Mouse (Mus musculus) limb, embryonic 13.5 days (tissue): ENCODE measurements around the gene Tulp2. TPM values are rescaled to one million over a fixed set of nuclear protein-coding genes. Genes with fewer than 3 reads are reported as not detected.
A peak's percentile ranks its signal among the peaks of the same experiment; 100 is the strongest.
"Not testable (repeated sequence)": the region's sequence is repeated elsewhere in the genome, so short reads cannot be mapped to it uniquely, and the experiment has no call there.

Experiments
- ATAC-seq: fragments of 200-750 bp; cut with Nextera tagmentation; 2 replicates; pipeline ENCODE4 v1.8.0; 2017; ENCODE audit warnings: low read depth, moderate number of reproducible peaks, moderate TSS enrichment; ENCODE audit not compliant: low FRiP score
- H3K27ac ChIP-seq: fragments of 300-500 bp; sonication (generic); 2 replicates; pipeline ENCODE4 v1.5.1; 2015; ENCODE audit warnings: inconsistent platforms, mild to moderate bottlenecking, moderate library complexity
- H3K27me3 ChIP-seq: fragments of 300-500 bp; sonication (generic); 2 replicates; pipeline ENCODE4 v1.6.1; 2015; ENCODE audit warnings: mild to moderate bottlenecking, inconsistent platforms
- H3K36me3 ChIP-seq: fragments of 300-500 bp; sonication (generic); 2 replicates; pipeline ENCODE4 v1.6.1; 2015; ENCODE audit warnings: inconsistent platforms, mild to moderate bottlenecking, moderate library complexity
- H3K4me1 ChIP-seq: fragments of 300-500 bp; sonication (generic); 2 replicates; pipeline ENCODE4 v1.6.1; 2015; ENCODE audit warnings: inconsistent platforms
- H3K4me2 ChIP-seq: fragments of 300-500 bp; sonication (generic); replicated peaks from 2 replicates; pipeline ENCODE4 v1.6.1; 2015; ENCODE audit warnings: inconsistent platforms, mild to moderate bottlenecking, moderate library complexity
- H3K4me3 ChIP-seq: fragments of 300-500 bp; sonication (generic); 2 replicates; pipeline ENCODE4 v1.5.1; 2015; ENCODE audit warnings: moderate library complexity, mild to moderate bottlenecking, inconsistent platforms
- H3K9ac ChIP-seq: fragments of 300-500 bp; sonication (generic); 2 replicates; pipeline ENCODE4 v1.6.1; 2015; ENCODE audit warnings: mild to moderate bottlenecking, inconsistent platforms
- H3K9me3 ChIP-seq: fragments of 300-500 bp; sonication (generic); 2 replicates; pipeline ENCODE4 v1.6.1; 2016; ENCODE audit warnings: inconsistent platforms
- WGBS: fragments of 180-500 bp; shearing (Covaris S2); methylation state at CpG from one replicate; pipeline ENCODE4 v1.1.7; 2015; 5-methylcytosine and 5-hydroxymethylcytosine counted together
- polyA plus RNA-seq: library from polyadenylated mRNA; unstranded; fragments of >200 nt; fragmentation: Nextera tagmentation; extraction: Ambion mirVana; gene quantifications from 2 replicates; pipeline ENCODE4 v1.2.1, GENCODE M21; 2015

Gene Tulp2
- polyA plus RNA-seq, 1 experiment from 2014 or later, result 1.0 TPM

GRCm38 (mm10) chr7:45492225-45492844 lies 10.7 kb downstream of the Tulp2 start:
- H3K27me3 ChIP-seq, result no peaks in the 10 kb centered on the region
- no peaks in the 10 kb centered on the region for H3K9me3 ChIP-seq
- no peak overlapping the region for H3K4me3 ChIP-seq
- H3K4me2 ChIP-seq, result no peak overlapping the region
- peaks cover 55% of the 10 kb centered on the region for H3K36me3 ChIP-seq
- no peak overlapping the region for H3K9ac ChIP-seq
- ATAC-seq, result no peak
- H3K27ac ChIP-seq, result no peak overlapping the region
- 94% methylated on average over 8 of the region's 8 CpGs for WGBS
- H3K4me1 ChIP-seq, result peaks cover 28% of the 10 kb centered on the region

DNA sequence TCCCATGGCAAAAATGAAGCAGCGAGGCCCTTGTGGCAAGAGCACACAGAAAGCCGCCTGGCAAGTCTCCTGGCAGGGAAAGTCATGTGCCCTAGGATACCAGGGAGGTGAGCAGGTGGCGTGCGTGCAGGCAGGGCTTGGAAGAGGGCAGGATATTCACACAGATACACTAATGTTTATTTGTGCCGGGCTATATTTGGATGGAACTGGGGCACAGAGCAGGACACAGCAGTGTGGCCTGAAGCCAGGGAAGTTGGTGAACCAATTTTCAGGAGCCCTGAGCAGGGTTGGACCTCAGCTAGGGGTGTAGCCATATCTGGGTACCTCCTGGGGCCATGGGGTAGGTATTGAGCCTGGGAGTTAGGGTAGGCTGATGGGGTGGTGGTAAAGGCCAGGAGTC lies 11.3 kb downstream of the Tulp2 start:
- Histone ChIP-seq H3K36me3 (peaks cover 61% of the 10 kb centered on the region), H3K27me3 (no peaks in the 10 kb centered on the region), H3K9ac (no peak overlapping the region), H3K4me3 (no peak overlapping the region), H3K27ac (no peak overlapping the region), H3K9me3 (no peaks in the 10 kb centered on the region), H3K4me1 (peaks cover 23% of the 10 kb centered on the region), H3K4me2 (no peak overlapping the region)
- ATAC-seq, result no peak
- WGBS, result 94% methylated on average over 5 of the region's 5 CpGs

- no peak for ATAC-seq
- Histone ChIP-seq H3K27ac (no peak overlapping the region), H3K4me3 (no peak overlapping the region), H3K36me3 (peaks cover 77% of the 10 kb centered on the region), H3K27me3 (no peaks in the 10 kb centered on the region), H3K9me3 (no peaks in the 10 kb centered on the region), H3K4me2 (no peak overlapping the region), H3K4me1 (peaks cover 12% of the 10 kb centered on the region), H3K9ac (no peak overlapping the region)
- 84% methylated on average over 9 of the region's 9 CpGs for WGBS
Measured at GRCm38 (mm10) chr7:45494548-45494947, 12.9 kb downstream of the Tulp2 start.

- no peak overlapping the region for H3K27ac ChIP-seq
- H3K9ac ChIP-seq, result no peak overlapping the region
- no peak overlapping the region for H3K4me2 ChIP-seq
- H3K36me3 ChIP-seq, result peaks cover 97% of the 10 kb centered on the region
- no peak for ATAC-seq
- H3K27me3 ChIP-seq, result no peaks in the 10 kb centered on the region
- WGBS, result 91% methylated on average over 6 of the region's 6 CpGs
- H3K4me1 ChIP-seq, result no peaks in the 10 kb centered on the region
- no peak overlapping the region for H3K4me3 ChIP-seq
- H3K9me3 ChIP-seq, result no peaks in the 10 kb centered on the region
Measured at GRCm38 (mm10) chr7:45498427-45498826, 16.8 kb downstream of the Tulp2 start.

DNA sequence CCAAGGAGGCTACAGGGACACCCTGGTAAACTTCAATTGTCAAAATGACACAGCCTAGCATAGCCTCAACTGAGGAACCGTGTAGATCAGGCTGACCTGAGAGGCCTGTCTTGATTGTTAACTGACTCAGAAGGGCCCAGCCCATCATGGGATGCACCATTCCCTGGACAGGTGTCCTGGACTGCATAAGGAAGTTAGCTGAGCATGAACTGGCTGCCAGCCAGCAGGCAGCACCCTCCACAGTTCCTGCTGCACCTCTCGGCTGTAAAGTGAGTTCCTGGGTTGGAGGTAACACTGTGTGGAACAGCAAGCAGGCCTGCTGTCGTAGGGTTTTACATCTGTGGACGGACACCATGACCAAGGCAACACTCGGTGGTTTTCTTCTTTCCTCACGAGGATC lies 25.9 kb downstream of the Tulp2 start:
- Histone ChIP-seq H3K27me3 (no peaks in the 10 kb centered on the region), H3K27ac (no peak overlapping the region), H3K4me1 (peaks cover 22% of the 10 kb centered on the region), H3K36me3 (peaks cover 54% of the 10 kb centered on the region), H3K9me3 (no peaks in the 10 kb centered on the region), H3K9ac (no peak overlapping the region), H3K4me2 (no peak overlapping the region), H3K4me3 (no peak overlapping the region)
- 89% methylated on average over 6 of the region's 6 CpGs for WGBS
- no peak for ATAC-seq

DNA sequence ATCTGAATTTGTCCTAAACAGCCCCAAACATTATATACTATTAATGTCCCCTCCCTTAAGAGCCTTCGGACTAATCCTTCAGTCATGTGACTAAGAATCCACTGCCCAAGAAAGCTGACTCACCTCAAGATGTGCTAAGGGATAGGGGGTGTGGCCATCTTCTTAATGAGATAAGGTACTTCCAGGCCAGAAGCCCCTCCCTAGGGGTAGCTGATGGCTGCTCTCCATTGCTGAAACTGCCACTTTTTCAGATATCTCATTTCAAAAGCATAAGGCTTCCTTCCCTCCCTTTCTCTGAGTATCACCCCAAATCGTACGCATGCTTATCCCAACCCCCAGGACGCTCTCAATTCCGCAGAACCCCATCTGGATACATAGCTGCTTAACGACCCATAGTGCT lies 26.9 kb downstream of the Tulp2 start:
- Histone ChIP-seq H3K36me3 (peaks cover 44% of the 10 kb centered on the region), H3K4me3 (peak overlapping the region; percentile 65), H3K9ac (peak overlapping the region; percentile 87), H3K27ac (no peak overlapping the region), H3K4me2 (peak overlapping the region; percentile 96), H3K9me3 (no peaks in the 10 kb centered on the region), H3K27me3 (no peaks in the 10 kb centered on the region), H3K4me1 (peaks cover 22% of the 10 kb centered on the region)
- no peak for ATAC-seq
- 77% methylated on average over 6 of the region's 6 CpGs for WGBS

DNA sequence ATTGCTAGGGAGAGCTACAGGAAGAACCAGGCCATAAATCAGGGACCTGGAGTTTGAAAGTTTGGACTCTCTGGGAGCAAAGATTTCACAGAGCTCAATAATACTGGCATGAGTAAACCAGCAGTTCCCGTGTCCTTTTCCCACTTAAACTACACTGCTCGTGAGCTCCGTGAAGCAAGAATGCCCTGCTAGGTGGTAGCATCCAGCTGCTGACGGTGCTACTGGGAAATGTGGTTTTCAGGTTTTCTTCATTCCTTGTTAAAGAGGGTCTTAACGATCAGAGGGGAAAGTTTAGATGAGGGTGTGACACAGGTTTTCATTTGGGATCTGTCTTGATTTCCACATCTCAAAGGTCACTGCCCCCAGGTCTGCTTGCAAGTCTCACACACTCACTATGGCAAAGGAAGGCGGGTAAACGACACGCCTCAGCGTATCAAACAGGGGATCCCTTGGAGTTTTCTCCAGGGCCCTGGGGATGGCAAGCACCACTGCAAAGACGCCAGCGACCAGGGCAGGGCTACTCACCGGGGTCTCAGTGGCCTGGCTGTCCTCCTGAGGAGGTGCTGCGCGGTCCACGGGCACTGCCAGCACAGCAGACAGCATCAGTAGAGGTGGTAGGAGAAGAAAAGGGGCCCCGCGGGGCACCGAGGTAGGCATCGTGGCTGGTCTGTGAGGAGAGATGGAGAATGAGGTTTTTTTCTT lies 27.7 kb downstream of the Tulp2 start:
- 28% methylated on average over 19 of the region's 19 CpGs for WGBS
- peaks cover 22% of the 10 kb centered on the region for H3K4me1 ChIP-seq
- peak overlapping the region; percentile 87 for H3K9ac ChIP-seq
- H3K27ac ChIP-seq, result peak overlapping the region; percentile 86
- H3K4me3 ChIP-seq, result peak overlapping the region; percentile 65
- no peak for ATAC-seq
- H3K27me3 ChIP-seq, result no peaks in the 10 kb centered on the region
- no peaks in the 10 kb centered on the region for H3K9me3 ChIP-seq
- H3K36me3 ChIP-seq, result peaks cover 36% of the 10 kb centered on the region
- peak overlapping the region; percentile 96 for H3K4me2 ChIP-seq

DNA sequence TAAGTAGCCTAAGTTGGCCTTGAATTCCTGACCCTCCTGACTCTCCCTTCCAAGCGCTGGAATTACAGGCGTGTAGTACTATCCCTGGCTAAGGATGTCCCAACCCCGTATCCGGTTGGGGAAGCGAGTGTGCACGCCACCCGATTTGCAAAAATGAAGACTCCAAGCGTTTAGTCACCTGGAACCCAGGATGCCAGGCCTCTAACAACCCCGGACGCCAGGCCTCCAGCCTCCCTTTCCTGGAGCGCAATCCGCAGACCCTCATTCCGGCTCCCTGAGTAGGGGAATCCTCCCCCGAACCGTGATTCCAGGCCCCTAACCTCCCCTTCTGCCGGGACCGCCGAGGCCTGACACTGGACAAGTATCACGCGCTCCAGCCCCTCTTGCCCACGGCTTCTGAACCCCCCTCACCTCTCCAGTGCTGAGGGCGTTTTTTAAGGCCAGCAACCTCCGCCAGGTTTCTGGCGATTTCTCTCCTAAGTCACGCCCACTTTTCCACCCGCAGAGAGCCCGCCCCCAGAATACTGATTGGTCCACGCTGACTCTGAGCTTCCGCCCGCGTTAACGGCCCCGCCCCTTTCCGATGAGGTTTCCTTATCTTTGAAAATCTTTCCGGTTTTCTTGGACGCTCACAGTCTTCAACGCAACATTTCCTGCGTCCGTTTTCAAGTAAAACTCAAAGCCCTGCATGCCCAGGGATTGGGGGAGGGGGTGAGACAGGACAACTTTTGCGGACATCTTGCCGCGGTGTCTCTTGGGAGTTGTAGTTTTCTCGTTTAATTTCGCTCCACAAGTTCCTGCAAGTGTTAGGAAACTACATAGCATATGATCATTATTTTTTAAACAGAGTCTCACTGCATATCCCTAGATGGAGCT lies 28.5 kb downstream of the Tulp2 start, which contains the start of gene Nucb1:
TSS of gene Nucb1 (minus strand) at position 495 of the 876 bp plus-strand sequence.
- Histone ChIP-seq H3K4me3 (peak within 1 kb of the TSS; percentile 65), H3K27ac (peak within 1 kb of the TSS; percentile 86), H3K27me3 (no peaks in the 10 kb centered on the region), H3K4me1 (peaks cover 23% of the 10 kb centered on the region), H3K9me3 (no peaks in the 10 kb centered on the region), H3K9ac (peak within 1 kb of the TSS; percentile 87), H3K4me2 (peak within 1 kb of the TSS; percentile 96), H3K36me3 (peaks cover 28% of the 10 kb centered on the region)
- ATAC-seq, result peak; percentile 91
- 1% methylated on average over 44 of the region's 44 CpGs for WGBS

DNA sequence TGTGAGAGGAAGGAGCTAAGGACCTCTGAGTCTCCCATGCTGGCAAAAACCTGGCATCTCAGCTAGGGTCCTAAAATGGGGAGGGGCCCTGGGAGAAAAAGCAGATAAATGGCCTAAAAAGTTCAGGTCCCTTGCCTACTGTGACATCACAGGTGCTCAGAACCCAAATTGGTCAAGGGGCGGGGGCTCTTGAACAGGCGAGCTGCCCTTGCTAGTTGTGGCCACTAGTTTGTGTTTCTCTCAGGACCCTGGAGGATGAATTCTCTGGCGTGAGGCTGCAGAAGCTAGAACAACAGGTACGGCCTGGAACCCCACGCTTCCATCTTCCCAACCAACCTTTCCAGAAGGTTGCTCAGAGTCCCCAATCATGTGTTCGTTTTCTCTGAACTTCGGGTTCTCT lies 32.7 kb downstream of the Tulp2 start:
- no peaks in the 10 kb centered on the region for H3K9me3 ChIP-seq
- ATAC-seq, result no peak
- no peak overlapping the region for H3K4me2 ChIP-seq
- no peaks in the 10 kb centered on the region for H3K36me3 ChIP-seq
- WGBS, result 76% methylated on average over 7 of the region's 7 CpGs
- H3K27ac ChIP-seq, result no peak overlapping the region
- no peaks in the 10 kb centered on the region for H3K27me3 ChIP-seq
- H3K4me3 ChIP-seq, result no peak overlapping the region
- no peak overlapping the region for H3K9ac ChIP-seq
- peaks cover 13% of the 10 kb centered on the region for H3K4me1 ChIP-seq

DNA sequence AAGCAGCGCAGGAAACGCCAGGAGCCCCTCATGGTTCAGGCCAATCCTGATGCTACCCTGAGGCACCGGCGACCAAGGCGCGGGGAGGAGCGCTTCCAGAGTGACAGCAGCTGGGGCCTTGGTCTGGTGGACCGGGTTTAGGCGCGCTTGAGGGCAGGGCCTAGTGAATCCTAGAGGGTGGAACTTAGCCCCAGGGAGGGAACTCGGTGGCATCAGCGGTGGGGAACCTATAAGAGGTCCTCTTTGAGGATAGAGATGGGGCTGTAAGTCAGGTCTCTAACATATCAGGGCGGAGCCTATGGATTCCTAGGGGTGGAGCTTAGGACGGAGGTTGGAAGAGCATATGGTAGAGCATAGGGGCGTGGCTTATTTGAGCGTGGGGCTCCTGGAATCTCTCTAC lies 33.8 kb downstream of the Tulp2 start:
- H3K36me3 ChIP-seq, result no peaks in the 10 kb centered on the region
- H3K9ac ChIP-seq, result 0 out of 2 replicates have a peak overlapping the region, but pooled peaks have one; percentile 39
- peaks cover 14% of the 10 kb centered on the region for H3K4me1 ChIP-seq
- H3K4me3 ChIP-seq, result no peak overlapping the region
- 21% methylated on average over 16 of the region's 16 CpGs for WGBS
- H3K4me2 ChIP-seq, result peak overlapping the region; percentile 35
- H3K27ac ChIP-seq, result no peak overlapping the region
- H3K9me3 ChIP-seq, result no peaks in the 10 kb centered on the region
- H3K27me3 ChIP-seq, result no peaks in the 10 kb centered on the region
- peak; percentile 22; the same call in 1 of the 2 replicates for ATAC-seq

DNA sequence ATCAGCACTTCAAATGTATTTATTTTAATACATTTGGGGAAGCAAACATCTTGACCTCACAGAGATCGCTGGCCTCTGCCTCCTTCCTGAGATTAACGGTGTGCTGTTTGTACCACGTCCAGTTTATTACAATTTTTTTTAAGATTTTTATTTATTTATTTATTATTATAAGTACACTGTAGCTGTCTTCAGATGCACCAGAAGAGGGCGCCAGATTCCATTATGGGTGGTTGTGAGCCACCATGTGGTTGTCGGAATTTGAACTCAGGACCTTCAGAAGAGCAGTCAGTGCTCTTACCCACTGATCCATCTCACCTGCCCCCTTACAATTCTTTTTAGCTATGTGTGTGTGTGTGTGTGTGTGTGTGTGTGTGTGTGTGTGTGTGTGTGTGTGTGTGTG lies 35.2 kb downstream of the Tulp2 start:
- H3K9me3 ChIP-seq, H3K27me3 ChIP-seq, H3K4me2 ChIP-seq, H3K27ac ChIP-seq, H3K9ac ChIP-seq, H3K36me3 ChIP-seq, H3K4me3 ChIP-seq, ATAC-seq: not testable (repeated sequence)
- 72% methylated on average over 5 of the region's 5 CpGs for WGBS
- H3K4me1 ChIP-seq, result peaks cover 18% of the 10 kb centered on the region

DNA sequence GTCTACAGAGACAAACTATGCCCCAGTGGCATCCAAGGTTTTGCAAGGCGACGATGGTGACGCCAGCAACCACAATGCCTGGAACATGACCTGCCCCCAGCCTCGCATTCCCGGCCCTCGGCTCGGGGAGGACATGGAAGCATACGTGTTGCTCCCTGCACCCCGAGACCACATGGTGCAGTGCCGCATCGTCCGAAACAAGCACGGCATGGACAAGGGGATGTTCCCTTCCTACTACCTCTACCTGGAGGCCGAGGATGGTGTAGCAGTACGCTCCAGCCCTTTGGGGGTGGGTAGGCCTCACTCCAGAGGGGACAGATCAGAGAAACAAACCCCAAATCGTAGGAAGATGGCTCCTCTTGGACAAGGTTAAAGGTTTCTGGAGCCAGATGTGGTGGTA lies 36.9 kb downstream of the Tulp2 start:
- WGBS, result 90% methylated on average over 16 of the region's 16 CpGs
- H3K9me3 ChIP-seq, result no peaks in the 10 kb centered on the region
- H3K27me3 ChIP-seq, result no peaks in the 10 kb centered on the region
- peaks cover 8% of the 10 kb centered on the region for H3K36me3 ChIP-seq
- no peak overlapping the region for H3K9ac ChIP-seq
- H3K4me2 ChIP-seq, result no peak overlapping the region
- H3K4me3 ChIP-seq, result no peak overlapping the region
- H3K4me1 ChIP-seq, result peaks cover 33% of the 10 kb centered on the region
- H3K27ac ChIP-seq, result no peak overlapping the region
- ATAC-seq, result no peak
